Mouse (Mus musculus) thymus, postnatal 14 days (tissue): ENCODE measurements around the gene Ccdc113.

Source experiments
- DNase-seq: peaks from one replicate; pipeline ENCODE4 v3.0.0; 2021

The Ccdc113 gene

GRCm38 (mm10) chr8:95533584-95534387, at the start of gene Ccdc113:
Gene Ccdc113 (plus strand): TSS chr8:95534085.
- peak; percentile 30 for DNase-seq

GRCm38 (mm10) chr8:95487800-95488697, 45.8 kb upstream of the Ccdc113 start:
- DNase-seq = peak; percentile 21

- DNase-seq = peak; percentile 90
These were observed 45.1 kb upstream of the Ccdc113 start for GRCm38 (mm10) chr8:95488698-95489332.

- DNase-seq = no peak
These were observed 43.9 kb upstream of the Ccdc113 start, which contains the start of gene Csnk2a2 for GRCm38 (mm10) chr8:95490006-95490405. Gene Csnk2a2 (minus strand): TSS chr8:95490039.

GRCm38 (mm10) chr8:95492057-95492456, 41.8 kb upstream of the Ccdc113 start:
- DNase-seq = no peak

GRCm38 (mm10) chr8:95495444-95495843, 38.4 kb upstream of the Ccdc113 start:
- DNase-seq = no peak

GRCm38 (mm10) chr8:95496420-95496819, 37.5 kb upstream of the Ccdc113 start:
- no peak for DNase-seq

GRCm38 (mm10) chr8:95497821-95498220, 36.1 kb upstream of the Ccdc113 start:
- DNase-seq = no peak

GRCm38 (mm10) chr8:95499266-95500064, 34.4 kb upstream of the Ccdc113 start:
- DNase-seq = no peak

GRCm38 (mm10) chr8:95500436-95500835, 33.4 kb upstream of the Ccdc113 start:
- DNase-seq = no peak

- no peak for DNase-seq
These were observed 31.5 kb upstream of the Ccdc113 start for GRCm38 (mm10) chr8:95502431-95502830.

GRCm38 (mm10) chr8:95504835-95505234, 29.1 kb upstream of the Ccdc113 start:
- no peak for DNase-seq

- DNase-seq = no peak
These were observed 28.3 kb upstream of the Ccdc113 start for GRCm38 (mm10) chr8:95505606-95506005.

GRCm38 (mm10) chr8:95506245-95506644, 27.6 kb upstream of the Ccdc113 start:
- no peak for DNase-seq

- DNase-seq = no peak
These were observed 21.6 kb upstream of the Ccdc113 start for GRCm38 (mm10) chr8:95512257-95512656.

GRCm38 (mm10) chr8:95513219-95513618, 20.7 kb upstream of the Ccdc113 start:
- DNase-seq = no peak

GRCm38 (mm10) chr8:95516928-95517327, 17.0 kb upstream of the Ccdc113 start:
- no peak for DNase-seq

GRCm38 (mm10) chr8:95523991-95524390, 9.9 kb upstream of the Ccdc113 start:
- DNase-seq = no peak

- DNase-seq = no peak
These were observed 5.7 kb upstream of the Ccdc113 start for GRCm38 (mm10) chr8:95528194-95528593.

GRCm38 (mm10) chr8:95528750-95529310, 5.1 kb upstream of the Ccdc113 start:
- peak; percentile 11 for DNase-seq

GRCm38 (mm10) chr8:95532206-95532605, 1.7 kb upstream of the Ccdc113 start:
- no peak for DNase-seq

- no peak for DNase-seq
These were observed 5.6 kb downstream of the Ccdc113 start for GRCm38 (mm10) chr8:95539487-95539886.
